Mouse (Mus musculus) bone marrow macrophage, adult 2 months (primary cell): ENCODE data around the gene Pdia5.

Experiments used
- CTCF ChIP-seq: IDR thresholded peaks from 2 replicates; pipeline ENCODE4 v1.5.1; 2012; ENCODE audit warnings: low read depth, mild to moderate bottlenecking, low read length, moderate library complexity
- POLR2A ChIP-seq: IDR thresholded peaks from 2 replicates; pipeline ENCODE4 v1.6.1; 2012; ENCODE audit warnings: mild to moderate bottlenecking, low read depth, low read length, borderline replicate concordance

DNA sequence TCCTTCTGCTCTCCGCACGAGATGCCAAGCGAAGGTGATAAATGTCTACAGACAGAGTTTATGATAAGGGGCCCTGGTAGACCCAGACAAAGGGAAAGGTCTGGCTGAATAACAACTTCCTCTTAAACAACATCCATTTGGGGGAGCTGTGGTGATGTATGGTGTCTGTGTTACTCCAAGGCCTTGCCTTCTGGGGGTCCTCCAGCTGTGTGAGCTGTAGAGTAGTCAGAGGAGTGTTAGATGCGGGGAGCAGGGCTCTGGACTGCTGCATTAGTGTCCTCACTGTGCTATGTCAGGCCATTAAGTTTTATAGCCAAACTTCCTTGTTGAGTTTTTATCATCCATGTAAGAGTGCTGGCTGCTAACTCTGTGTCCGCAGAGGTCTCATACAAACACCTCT lies 76.1 kb downstream of the Pdia5 start:
- TF ChIP-seq CTCF (no peak), POLR2A (no peak)
